Mouse (Mus musculus): ENCODE measurements around the gene Rassf8. TPM values are rescaled to one million over a fixed set of nuclear protein-coding genes. Genes with fewer than 3 reads are reported as not detected.

The Rassf8 gene
- polyA plus RNA-seq, 1 experiment, result 5.7 TPM

DNA sequence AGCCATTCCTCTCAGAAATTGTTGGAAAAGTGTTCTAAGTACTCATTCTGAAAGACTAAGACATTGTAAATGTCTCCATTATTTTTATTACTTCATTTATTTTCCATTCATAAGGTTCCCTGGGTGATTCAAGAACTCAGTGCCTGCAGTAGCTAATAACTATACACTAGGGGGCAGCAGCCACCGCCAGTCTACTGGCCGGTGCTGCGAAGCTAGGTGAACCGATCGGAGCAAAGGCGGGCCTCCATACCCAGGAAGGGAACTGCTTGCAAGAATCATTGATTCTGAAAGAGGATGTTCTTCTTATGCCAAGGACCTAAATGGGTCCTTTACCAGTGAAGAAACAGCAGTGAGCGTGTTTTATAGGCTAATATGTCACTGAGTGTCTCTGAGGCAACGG is 83.6 kb downstream of the Rassf8 start:
- H3K4me1 ChIP-seq (ENCODE audit: control insufficient read depth, insufficient read depth, low read length), result peaks cover 6% of the 10 kb centered on the region
- no peak overlapping the region for H3K27ac ChIP-seq (ENCODE audit: insufficient read depth, low read depth, low read length)
- TF ChIP-seq POLR2A (IDR thresholded peaks at IDR 0.05; ENCODE audit: borderline replicate concordance, low read depth, low read length) (no peak), CTCF (IDR thresholded peaks at IDR 0.05; ENCODE audit: low read depth, low read length) (peak; percentile 93)
- H3K4me3 ChIP-seq (ENCODE audit: insufficient read depth, low read length), result no peak overlapping the region

GRCm38 (mm10) chr6:145830617-145831016 is 84.1 kb downstream of the Rassf8 start:
- TF ChIP-seq CTCF (IDR thresholded peaks at IDR 0.05; ENCODE audit: low read depth, low read length), result no peak
- no peak for TF ChIP-seq POLR2A (IDR thresholded peaks at IDR 0.05; ENCODE audit: borderline replicate concordance, low read depth, low read length)
- no peak overlapping the region for H3K4me3 ChIP-seq (ENCODE audit: insufficient read depth, low read length)
- H3K4me1 ChIP-seq (ENCODE audit: control insufficient read depth, insufficient read depth, low read length), result peaks cover 10% of the 10 kb centered on the region
- H3K27ac ChIP-seq (ENCODE audit: insufficient read depth, low read depth, low read length), result no peak overlapping the region

- TF ChIP-seq POLR2A (IDR thresholded peaks at IDR 0.05; ENCODE audit: borderline replicate concordance, low read depth, low read length), result no peak
- TF ChIP-seq CTCF (IDR thresholded peaks at IDR 0.05; ENCODE audit: low read depth, low read length), result no peak
- Histone ChIP-seq H3K4me1 (ENCODE audit: control insufficient read depth, insufficient read depth, low read length) (peaks cover 14% of the 10 kb centered on the region), H3K27ac (ENCODE audit: insufficient read depth, low read depth, low read length) (no peak overlapping the region), H3K4me3 (ENCODE audit: insufficient read depth, low read length) (no peak overlapping the region)
Measured at GRCm38 (mm10) chr6:145832927-145833326, 86.4 kb downstream of the Rassf8 start.

DNA sequence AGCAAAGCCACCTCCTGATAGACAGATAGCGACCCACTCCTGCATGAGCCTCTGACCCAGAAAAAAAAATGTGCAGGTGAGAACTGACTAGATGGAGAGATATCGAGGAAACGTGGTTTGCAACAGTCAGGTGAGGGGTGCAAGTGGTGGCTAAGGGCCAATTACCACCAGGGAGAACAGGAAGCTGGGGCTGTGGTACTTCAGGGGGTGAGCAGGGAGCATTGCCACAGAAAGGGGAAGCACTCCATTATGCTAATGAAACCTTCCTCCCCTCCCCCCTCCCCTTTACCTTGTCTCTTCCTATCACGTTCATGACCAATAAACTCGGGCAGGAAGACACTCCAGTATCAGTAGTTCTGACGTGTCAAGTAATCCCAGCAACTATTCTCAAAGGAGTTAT is 88.8 kb downstream of the Rassf8 start:
- Histone ChIP-seq H3K27ac (ENCODE audit: insufficient read depth, low read depth, low read length) (no peak overlapping the region), H3K4me3 (ENCODE audit: insufficient read depth, low read length) (no peak overlapping the region), H3K4me1 (ENCODE audit: control insufficient read depth, insufficient read depth, low read length) (peaks cover 14% of the 10 kb centered on the region)
- TF ChIP-seq POLR2A (IDR thresholded peaks at IDR 0.05; ENCODE audit: borderline replicate concordance, low read depth, low read length), result no peak
- no peak for TF ChIP-seq CTCF (IDR thresholded peaks at IDR 0.05; ENCODE audit: low read depth, low read length)

- TF ChIP-seq POLR2A (IDR thresholded peaks at IDR 0.05; ENCODE audit: borderline replicate concordance, low read depth, low read length), result no peak
- TF ChIP-seq CTCF (IDR thresholded peaks at IDR 0.05; ENCODE audit: low read depth, low read length), result no peak
- H3K27ac ChIP-seq (ENCODE audit: insufficient read depth, low read depth, low read length), result no peak overlapping the region
- peaks cover 17% of the 10 kb centered on the region for H3K4me1 ChIP-seq (ENCODE audit: control insufficient read depth, insufficient read depth, low read length)
- no peak overlapping the region for H3K4me3 ChIP-seq (ENCODE audit: insufficient read depth, low read length)
Measured at GRCm38 (mm10) chr6:145845611-145846010, 99.1 kb downstream of the Rassf8 start.

DNA sequence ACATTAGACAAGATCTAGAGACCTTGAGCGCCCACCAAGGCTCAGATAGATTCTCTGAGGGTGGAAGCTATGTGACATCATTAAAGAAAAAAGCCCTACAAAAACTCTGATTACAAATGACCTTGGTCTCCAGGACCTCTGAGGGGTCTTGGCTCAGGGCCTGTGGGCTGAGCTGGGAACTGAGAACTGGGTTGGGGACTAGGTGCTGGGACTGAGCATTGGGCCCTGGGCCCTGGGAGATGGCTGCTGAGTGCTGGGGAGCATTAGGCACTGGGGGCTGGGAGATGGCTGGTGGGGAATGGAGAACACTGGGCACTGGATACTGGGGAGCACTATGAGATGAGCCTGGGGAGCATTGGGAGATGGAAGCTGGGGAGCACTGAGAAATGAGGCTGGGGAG is 99.5 kb downstream of the Rassf8 start:
- H3K4me3 ChIP-seq (ENCODE audit: insufficient read depth, low read length), result no peak overlapping the region
- peaks cover 17% of the 10 kb centered on the region for H3K4me1 ChIP-seq (ENCODE audit: control insufficient read depth, insufficient read depth, low read length)
- H3K27ac ChIP-seq (ENCODE audit: insufficient read depth, low read depth, low read length), result no peak overlapping the region
- no peak for TF ChIP-seq CTCF (IDR thresholded peaks at IDR 0.05; ENCODE audit: low read depth, low read length)
- no peak for TF ChIP-seq POLR2A (IDR thresholded peaks at IDR 0.05; ENCODE audit: borderline replicate concordance, low read depth, low read length)

DNA sequence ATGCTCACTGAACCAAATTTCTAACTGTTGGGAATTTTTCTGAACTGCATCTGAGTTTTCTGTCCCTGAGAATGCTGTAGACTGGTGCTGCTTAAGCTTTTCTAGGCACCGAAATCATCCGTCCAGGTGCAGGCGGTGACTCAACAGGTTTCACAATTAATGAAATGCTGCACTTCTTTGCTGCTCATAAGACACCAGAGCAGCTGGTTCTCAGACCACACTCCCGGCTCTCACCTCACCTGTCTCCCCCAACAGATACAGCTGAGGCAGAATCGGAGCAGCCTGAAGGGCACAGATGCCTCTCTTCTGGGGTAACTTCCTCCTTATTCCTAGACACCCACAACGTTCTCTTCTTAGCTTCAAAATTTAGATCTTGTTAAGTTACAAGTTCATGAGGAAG is 100.4 kb downstream of the Rassf8 start:
- Histone ChIP-seq H3K4me3 (ENCODE audit: insufficient read depth, low read length) (no peak overlapping the region), H3K4me1 (ENCODE audit: control insufficient read depth, insufficient read depth, low read length) (peaks cover 17% of the 10 kb centered on the region), H3K27ac (ENCODE audit: insufficient read depth, low read depth, low read length) (no peak overlapping the region)
- TF ChIP-seq POLR2A (IDR thresholded peaks at IDR 0.05; ENCODE audit: borderline replicate concordance, low read depth, low read length), result no peak
- TF ChIP-seq CTCF (IDR thresholded peaks at IDR 0.05; ENCODE audit: low read depth, low read length), result no peak

- Histone ChIP-seq H3K4me1 (ENCODE audit: control insufficient read depth, insufficient read depth, low read length) (peaks cover 17% of the 10 kb centered on the region), H3K4me3 (ENCODE audit: insufficient read depth, low read length) (no peak overlapping the region), H3K27ac (ENCODE audit: insufficient read depth, low read depth, low read length) (no peak overlapping the region)
- TF ChIP-seq POLR2A (IDR thresholded peaks at IDR 0.05; ENCODE audit: borderline replicate concordance, low read depth, low read length) (no peak), CTCF (IDR thresholded peaks at IDR 0.05; ENCODE audit: low read depth, low read length) (no peak)
Measured at GRCm38 (mm10) chr6:145847661-145848060, 101.1 kb downstream of the Rassf8 start.

DNA sequence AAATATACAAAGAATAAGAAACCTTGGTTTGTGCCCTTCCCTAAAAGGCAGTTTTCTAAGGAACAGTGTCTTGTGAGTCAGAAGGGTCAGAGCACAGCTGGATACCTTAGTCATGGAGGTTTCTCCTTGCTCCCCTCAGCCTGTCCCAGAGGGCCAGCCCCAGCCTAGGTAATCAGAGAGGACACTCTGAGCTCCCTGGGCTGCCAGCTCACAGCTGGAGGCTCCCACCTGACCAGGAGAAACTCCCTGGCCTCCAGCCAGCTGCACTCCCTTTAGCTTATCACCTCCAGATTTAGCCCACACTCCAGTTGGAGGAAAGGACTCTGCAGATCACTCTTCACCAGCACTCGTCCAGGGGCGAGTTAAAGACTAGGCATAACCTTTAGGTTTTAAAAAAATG is 104.2 kb downstream of the Rassf8 start:
- H3K27ac ChIP-seq (ENCODE audit: insufficient read depth, low read depth, low read length), result no peak overlapping the region
- TF ChIP-seq CTCF (IDR thresholded peaks at IDR 0.05; ENCODE audit: low read depth, low read length) (no peak), POLR2A (IDR thresholded peaks at IDR 0.05; ENCODE audit: borderline replicate concordance, low read depth, low read length) (no peak)
- H3K4me1 ChIP-seq (ENCODE audit: control insufficient read depth, insufficient read depth, low read length), result peaks cover 24% of the 10 kb centered on the region
- H3K4me3 ChIP-seq (ENCODE audit: insufficient read depth, low read length), result no peak overlapping the region

GRCm38 (mm10) chr6:145851956-145852355 is 105.4 kb downstream of the Rassf8 start:
- Histone ChIP-seq H3K4me3 (ENCODE audit: insufficient read depth, low read length) (no peak overlapping the region), H3K27ac (ENCODE audit: insufficient read depth, low read depth, low read length) (no peak overlapping the region), H3K4me1 (ENCODE audit: control insufficient read depth, insufficient read depth, low read length) (peaks cover 20% of the 10 kb centered on the region)
- TF ChIP-seq CTCF (IDR thresholded peaks at IDR 0.05; ENCODE audit: low read depth, low read length) (no peak), POLR2A (IDR thresholded peaks at IDR 0.05; ENCODE audit: borderline replicate concordance, low read depth, low read length) (no peak)

GRCm38 (mm10) chr6:145852708-145853107 is 106.2 kb downstream of the Rassf8 start:
- TF ChIP-seq POLR2A (IDR thresholded peaks at IDR 0.05; ENCODE audit: borderline replicate concordance, low read depth, low read length) (no peak), CTCF (IDR thresholded peaks at IDR 0.05; ENCODE audit: low read depth, low read length) (no peak)
- Histone ChIP-seq H3K4me3 (ENCODE audit: insufficient read depth, low read length) (no peak overlapping the region), H3K27ac (ENCODE audit: insufficient read depth, low read depth, low read length) (no peak overlapping the region), H3K4me1 (ENCODE audit: control insufficient read depth, insufficient read depth, low read length) (peaks cover 25% of the 10 kb centered on the region)
